Mouse (Mus musculus): ENCODE results near the gene Olfr1257.
"Not testable (repeated sequence)": the region's sequence is repeated elsewhere in the genome, so short reads cannot be mapped to it uniquely, and the experiment has no call there.

Gene Olfr1257

DNA sequence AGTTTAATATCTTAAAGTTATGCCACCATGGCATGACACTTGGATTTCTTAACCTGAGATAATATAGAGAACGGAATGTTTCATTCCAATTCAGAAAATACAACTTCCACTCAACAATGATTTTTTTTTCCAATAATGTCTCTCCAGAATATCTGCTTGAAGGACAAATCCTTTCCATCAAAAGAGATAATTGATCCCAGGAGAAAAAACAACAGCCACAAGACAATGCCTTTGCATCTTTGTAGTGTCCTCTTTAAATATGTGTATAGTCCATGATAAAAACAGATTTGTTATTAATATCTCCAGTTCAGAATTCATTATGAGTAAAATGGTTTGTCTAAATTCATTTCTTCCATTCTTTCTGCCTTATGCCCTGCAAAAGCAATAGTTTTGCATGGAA is at the start of gene Olfr1257:
TSS of gene Olfr1257 (plus strand) at position 301 of the 400 bp plus-strand sequence.
- DNase-seq = no peak

DNA sequence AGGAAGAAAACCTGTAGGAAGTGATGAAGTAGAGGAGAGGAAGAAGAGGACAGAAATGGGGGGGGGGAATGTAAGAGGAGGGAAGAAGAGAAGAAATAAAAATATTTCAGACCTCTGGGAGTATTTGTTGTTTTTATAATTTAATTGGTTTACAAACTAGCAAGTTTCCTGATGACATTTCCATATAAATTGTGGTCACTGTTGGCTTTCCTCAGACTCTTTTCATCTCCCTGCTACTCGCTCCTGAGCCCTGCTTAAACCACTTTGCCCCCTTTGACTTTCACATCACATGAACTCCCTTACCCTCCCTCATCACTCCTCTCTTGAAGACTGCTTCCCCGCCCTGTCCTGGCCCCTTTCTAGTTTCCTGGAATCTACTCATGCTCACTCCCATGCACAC is 36.8 kb upstream of the Olfr1257 start, which contains the start of gene Olfr1256:
TSS of gene Olfr1256 (minus strand) at position 101 of the 400 bp plus-strand sequence.
- DNase-seq = no peak

DNA sequence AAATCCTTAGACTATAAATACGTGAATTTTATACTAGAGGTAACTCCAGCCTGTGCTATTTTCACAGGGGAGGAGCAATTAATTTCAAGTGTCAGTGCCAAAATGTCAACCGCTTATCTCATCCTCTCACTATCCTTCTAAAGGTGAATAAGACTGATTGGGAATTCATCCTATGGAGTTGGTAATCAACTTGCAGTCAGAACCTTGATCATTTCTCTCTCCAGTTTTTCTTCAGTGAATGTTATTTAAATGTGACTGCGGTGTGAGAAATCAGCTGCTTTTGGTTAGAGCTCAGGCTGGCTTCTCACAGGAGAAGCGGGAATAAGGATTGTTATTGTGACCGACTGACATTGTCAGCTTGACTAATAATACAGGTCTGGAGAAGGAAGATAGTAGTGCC is 30.1 kb upstream of the Olfr1257 start, which contains the start of gene Olfr48:
TSS of gene Olfr48 (minus strand) at position 101 of the 400 bp plus-strand sequence.
- no peak for DNase-seq

DNA sequence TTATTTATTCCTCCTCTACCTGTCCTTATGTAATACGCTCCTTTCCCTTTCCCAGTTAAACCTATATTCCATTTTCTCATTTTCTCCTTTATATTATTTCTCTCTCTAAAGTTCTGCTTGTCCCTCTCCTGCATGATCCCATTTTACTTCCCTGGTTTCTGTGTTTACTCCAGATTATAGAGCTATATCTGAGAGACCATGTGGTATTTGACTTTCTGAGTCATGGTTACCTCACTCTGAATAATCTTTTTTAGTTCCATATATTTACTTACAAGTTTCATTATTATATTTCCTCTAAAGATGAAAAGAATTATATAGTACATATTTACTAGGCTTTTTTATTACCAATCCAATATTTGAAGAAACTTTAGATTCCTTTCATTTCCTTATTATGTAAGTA is 29.0 kb upstream of the Olfr1257 start:
- no peak for DNase-seq

DNA sequence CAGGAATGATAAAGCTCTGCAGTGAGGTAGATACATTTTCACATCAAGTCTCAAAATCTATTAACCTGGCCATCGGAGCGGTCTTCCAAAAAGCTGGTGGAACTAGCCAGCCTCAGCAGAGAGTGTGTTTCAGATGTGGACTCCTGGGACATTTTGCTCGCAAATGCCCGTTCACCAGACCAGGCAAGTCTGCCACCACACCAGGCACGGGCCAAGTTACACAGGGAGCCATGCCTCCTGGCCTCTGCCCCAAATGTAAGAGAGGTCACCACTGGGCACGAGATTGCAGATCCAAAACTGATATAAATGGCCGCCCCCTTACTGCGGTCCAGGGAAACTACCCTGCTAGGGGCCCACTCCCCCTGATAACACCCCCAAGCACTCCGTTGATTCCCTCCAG is 34.4 kb downstream of the Olfr1257 start:
- DNase-seq = not testable (repeated sequence)

DNA sequence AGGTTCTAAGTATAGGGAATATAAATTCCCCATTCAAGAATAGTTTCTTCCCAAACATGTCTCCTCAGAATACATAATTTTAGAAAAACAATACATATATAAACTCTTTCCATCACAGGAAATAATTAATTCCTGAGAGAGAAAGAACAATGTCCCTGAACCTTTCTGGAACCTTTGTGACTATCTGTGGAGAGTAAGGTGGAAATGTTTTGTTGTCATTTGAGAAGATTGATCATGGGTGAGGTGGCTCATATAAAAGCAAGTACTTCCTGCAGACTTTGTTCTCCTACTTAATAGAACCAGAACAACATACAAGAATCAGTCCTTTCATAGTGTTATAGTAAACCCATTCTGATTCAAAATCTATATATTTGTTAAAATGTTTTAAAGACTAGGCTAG is 48.8 kb downstream of the Olfr1257 start, which contains the start of gene Olfr1258:
TSS of gene Olfr1258 (plus strand) at position 301 of the 400 bp plus-strand sequence.
- DNase-seq = no peak

Data from kidney, postnatal 10 days (tissue).